Mouse (Mus musculus) thymus, postnatal 25 days (tissue): ENCODE measurements around the gene Cbs.
A peak's percentile ranks its signal among the peaks of the same experiment; 100 is the strongest.

Source experiments
- DNase-seq: peaks from one replicate; pipeline ENCODE4 v3.0.0; 2022

The Cbs gene

DNA sequence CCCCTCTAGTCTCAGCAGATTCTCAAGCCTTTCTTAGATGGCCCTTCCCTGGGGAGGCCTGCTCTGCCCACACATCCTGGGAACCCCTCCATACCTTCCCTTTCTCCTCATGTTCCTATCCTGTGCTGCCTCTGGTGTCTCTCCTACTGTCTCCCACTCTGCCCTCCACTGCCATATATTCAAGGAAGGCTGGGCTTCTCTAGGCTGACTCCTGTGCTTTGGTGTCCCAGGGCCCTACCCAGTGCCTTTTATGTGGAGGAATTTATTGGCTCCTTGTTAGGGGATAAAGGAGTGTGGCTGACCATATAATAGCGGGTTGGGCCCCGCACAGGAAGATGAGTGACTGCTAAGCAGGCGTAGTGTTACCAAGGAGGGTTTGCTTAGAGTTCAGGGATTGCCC is 53.9 kb downstream of the Cbs start:
- no peak for DNase-seq

DNA sequence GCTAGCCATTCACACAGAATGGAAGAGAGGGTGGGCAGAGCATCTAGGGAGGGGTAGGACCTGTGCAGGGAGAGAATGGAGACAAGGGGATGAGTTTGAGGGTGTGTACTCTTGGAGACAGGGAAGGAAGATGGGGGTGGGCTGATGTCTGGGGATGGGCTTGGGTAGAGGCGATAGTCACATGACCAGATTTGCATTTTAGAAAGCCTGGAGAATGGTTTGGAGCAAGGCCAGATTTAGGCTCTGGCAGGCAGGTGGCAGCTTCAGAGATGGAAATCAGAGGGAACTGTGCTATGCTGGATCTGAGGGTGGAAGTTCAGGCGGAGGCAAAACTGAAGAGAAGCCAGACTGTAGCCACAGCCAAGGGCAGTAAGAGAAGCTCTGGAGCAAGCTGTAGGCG is 56.7 kb downstream of the Cbs start:
- no peak for DNase-seq

DNA sequence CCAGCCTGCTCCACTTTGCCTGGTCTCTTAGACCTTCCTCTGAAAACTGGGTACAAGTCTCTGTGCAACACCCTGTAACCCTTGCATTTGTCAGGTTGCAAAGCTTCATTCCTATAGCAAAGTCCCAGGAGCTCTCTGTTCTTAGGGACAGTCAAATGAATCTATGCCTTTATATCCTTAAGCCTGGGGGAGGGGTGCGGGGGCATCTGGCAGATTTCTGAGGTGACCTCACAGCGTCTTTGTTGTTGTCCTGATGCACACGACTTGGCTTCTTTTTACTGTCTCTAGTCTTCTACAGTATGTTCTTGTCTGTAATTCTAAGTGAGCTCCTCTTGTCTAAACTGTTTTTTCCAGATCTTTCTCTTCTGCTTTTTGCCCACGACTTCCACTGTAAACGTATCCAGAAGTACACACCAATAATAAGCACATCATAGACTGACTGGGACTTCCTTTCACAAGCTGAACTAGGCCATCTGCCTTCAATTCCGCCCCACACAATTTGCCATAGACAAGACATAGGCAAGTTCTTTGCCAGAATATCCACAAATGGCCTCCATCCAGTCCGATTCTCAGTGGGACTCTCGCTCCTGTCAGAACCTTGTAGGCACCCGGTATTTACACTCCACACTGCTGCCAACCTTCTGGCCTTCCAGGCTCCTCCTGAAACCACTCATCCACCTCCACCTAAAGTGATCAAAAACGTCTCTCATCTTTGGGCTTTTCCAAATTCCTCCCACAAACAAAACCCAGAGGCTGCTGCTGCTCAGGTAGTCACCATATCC is 60.5 kb downstream of the Cbs start:
- no peak for DNase-seq

DNA sequence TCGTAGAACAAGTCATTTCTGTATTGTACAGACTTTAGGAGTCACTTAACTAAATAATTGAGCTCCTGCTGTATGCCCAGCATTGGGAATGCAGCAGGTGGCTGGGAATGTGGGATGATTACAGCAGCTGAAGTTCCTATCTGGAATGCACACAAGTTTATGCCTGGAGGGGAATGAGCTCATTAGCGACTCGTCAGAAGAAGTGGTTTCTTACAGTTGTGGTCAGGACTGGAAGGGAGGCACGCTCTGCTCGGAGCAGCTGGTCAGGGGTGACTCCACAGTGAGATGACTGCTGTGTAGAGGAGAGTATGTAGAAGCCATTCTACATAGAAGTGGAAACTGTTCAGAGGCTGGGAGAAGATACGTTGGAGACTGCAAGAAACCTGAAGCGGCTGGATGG is 62.4 kb downstream of the Cbs start:
- no peak for DNase-seq

DNA sequence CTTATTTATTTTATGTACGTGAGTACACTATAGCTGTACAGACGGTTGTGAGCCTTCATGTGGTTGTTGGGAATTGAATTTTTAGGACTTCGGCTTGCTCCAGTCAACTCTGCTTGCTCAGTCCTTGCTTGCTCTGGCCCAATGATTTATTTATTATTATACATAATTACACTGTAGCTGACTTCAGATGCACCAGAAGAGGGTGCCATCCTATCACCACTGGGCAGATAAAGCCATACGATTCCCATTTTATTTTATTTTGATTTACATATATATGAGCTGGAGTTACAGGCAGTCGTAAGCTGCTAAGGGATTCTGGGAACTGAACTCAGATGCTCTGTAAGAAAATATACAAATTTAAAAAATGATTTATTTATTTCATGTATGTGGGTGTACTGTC is 65.3 kb downstream of the Cbs start:
- DNase-seq: no peak

DNA sequence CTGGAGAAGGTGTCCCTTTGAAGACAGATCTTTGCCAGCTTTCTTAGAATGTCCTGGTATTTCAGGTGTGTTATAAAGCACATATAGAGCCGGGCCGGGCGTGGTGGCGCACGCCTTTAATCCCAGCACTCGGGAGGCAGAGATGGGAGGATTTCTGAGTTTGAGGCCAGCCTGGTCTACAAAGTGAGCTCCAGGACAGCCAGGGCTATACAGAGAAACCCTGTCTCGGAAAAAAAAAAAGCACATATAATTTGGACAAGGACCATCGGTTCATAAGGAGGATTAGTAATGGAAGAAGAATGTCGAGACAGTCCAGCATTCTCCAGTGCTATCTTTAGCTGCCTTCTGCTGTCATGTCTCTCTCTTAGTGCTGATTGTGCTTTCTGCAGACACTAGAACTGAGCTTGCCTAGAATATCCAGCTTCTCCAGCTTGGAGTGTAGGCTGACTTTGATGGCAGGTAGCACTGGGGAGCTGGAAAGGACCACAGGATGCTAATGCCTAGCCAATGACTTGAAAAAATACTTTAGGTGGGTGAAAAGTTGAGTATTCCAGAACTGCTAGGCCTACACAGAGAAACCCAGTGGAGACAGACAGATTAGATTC is 66.6 kb downstream of the Cbs start:
- no peak for DNase-seq

DNA sequence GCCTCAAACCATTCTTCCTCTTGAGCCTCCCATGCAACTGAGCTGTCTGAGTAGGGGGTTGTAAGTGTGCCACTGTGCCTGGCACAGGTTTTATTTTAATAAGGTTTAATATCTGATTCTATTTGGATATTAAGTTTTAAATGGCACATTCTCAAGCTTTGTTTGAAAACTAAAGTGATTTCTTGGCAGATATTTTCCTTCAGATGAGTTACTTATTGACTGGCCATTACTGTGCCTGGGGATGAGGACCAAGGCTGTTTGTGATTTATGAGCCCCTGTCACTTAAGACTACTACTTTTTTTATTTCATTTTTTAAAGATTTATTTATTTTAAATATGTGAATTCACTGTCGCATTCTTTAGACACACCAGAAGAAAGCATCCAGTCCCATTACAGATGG is 67.3 kb downstream of the Cbs start:
- DNase-seq: no peak

DNA sequence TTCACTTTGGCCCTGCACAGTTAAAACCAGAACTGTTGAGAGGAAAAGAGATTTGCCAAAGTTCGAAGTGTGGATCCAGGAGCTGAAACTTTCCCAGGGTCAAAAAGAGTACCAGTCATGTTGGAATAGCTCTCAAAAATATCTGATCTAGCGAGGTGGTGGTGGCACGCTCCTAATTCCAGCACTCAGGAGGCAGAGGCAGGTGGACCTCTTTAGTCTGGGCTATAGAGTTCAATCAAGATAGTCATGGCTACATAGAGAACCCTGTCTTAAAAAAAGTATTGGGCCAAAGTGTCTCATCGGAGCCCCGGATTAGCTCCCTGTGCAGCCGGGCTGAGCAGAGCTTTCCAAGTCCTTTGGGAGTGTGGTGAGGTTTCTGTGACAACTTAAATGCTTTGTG is 70.8 kb downstream of the Cbs start:
- no peak for DNase-seq

DNA sequence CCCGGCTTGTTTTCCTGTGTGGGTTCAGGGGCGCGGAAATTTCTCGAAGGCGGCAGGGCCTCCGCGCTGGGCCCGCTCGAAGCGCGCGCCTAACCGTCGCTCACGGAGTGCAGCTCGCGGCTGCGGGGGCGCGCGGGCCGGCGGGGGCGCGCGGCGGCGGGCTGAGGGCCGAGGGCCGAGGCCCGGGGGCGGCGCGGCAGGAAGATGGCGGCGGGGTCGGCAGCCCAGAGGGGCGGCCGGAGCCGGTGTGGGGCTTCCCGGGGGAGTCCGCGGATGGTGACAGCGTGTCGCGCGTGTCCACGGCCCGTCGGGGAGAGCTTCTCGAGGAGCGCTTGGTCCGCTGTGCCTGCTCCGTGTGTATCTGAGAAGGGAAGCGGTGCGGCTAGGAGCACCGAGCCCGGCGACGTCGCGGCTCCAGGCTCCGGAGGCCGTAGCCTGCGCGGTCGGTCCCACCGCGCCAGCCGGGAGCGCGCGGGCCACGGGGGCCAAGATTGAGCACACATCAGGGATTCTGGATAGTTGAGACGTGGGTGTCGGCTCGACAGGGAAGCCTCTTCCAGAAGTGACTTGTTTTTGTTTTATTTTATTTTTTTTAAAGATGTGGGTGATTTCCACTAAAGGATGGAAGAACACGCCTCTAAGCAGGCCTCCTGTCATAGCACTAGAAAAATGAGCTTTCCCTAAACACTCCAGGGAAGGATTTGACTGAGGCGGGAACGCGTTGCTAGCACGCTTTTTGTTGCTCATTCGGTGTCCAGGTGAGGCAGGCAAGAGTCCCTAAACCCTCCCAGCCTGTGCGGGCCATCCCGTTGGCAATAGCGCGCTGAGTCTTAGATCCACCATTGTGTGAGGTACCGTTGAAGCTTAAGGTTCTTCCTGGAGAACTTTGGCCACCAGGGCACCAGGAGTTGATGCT is 71.6 kb downstream of the Cbs start:
- DNase-seq: peak; percentile 84

DNA sequence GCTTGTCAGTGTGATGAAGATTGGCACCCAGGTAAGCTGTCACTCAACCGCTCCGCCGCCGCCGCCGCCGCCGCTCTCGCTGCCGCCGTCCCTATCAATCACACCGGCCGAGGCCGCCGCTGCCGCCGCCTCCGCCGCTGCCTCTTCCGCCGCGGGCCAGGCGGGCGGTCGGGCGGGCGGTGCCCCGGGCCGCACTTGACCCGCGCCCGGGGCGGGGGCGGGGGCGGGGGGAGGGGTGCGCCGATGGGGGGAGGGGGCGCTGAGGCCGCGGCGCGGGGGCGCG is 72.2 kb downstream of the Cbs start:
- no peak for DNase-seq

DNA sequence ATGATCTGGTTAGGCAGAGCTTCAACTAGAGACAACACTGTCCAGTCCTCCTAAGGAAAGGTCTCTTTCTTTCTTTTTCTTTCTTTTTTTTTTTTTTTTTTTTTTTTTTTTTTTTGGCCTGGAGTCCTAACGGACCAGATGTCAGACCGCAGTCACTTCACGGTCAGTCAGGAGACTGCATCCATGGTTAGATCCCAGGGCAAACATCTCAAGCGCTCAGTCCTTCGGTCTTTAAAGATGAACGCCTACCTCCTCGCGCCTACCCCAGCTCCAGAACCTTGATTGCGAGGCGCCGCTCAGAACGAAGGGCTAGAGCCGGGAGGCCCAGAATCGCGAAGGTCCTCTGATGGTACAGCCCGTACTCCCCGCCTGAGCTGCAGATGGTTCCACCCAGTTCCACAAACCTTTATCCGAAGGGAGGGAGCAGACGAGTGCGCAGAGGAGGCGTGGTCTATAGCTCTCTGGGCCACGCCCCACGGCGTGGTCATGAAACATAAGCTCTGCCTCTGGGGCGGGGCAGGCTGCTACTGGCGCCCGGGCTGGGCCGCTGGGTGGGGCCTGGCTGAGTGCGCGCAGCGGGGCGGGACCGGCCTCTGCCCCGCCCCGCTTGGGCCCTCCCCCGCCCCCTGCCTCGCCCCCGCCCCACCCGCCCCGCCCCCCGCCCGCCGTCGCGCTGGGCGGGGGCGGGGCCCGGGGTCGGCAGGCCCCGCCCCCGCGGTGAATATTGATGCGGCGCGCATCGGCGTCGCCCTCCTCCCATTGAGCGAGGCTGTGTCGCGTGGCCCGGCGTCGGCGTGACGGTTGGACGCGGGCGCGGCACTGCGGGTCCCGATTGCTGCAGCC is 72.8 kb downstream of the Cbs start, which contains the start of gene Pknox1:
Gene Pknox1, plus strand, starts transcription at position 720 of the 843 bp plus-strand sequence.
- DNase-seq: peak; percentile 99

DNA sequence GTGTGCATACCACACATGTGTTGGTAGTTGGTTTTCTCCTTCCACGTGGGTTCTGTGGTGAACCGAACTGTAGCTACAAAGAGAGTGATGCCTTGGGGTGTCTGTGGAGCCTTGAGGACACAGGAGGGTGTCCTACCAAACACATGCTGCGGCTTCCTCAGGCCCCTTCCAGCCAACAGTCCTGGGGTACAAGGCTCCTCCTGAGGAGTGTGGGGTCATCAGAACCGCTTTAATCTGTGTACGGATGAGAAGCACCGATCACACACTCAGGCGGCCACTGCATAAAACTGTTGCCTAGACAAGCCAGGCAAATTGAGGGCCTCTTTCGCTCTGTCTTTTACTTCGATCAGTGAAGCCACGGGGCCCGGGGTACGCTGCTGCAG is 73.4 kb downstream of the Cbs start:
- DNase-seq: peak; percentile 57

DNA sequence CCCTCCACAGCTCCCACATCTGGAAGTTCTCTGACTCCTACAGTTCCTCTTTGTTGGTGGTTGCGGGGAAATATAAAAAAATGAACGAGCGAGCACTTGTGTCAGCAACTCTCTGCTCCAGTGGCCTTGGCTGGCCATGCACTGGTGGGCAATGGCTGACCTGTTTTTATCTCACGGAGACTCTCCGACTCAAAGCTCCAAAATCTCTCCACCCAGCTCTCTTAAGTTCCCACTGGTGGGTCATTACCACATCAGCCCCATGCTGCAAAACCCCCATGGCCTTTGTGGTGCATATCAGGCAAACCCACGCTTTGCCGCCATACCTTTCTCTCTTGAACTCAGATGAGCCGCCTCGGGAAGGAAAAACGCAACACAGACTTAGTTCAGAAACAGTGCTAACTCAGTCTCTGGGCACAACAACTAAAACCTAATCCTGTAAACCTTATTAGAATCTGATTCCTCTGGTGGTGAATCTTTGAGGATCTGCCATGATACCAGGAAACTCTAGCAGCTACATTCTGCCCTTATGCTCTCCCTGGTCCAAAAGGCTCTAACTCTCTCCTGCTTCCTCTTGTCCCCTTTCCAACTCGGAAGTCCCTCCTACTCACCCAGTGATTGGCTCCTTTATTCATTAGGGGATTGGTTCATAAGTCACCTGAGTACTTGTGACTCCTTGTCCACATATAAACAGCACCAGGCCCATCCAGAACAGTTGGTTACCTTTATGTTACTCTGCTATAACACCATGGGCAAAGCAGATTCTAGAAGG is 77.8 kb downstream of the Cbs start:
- no peak for DNase-seq
